Mouse (Mus musculus) right cerebral cortex, postnatal 10 days (tissue): Measurements from ENCODE around the gene Usp22.
"Not testable (repeated sequence)": the region's sequence is repeated elsewhere in the genome, so short reads cannot be mapped to it uniquely, and the experiment has no call there.

Source experiments
- DNase-seq, 2 experiments: peaks; one replicate each; pipeline ENCODE4 v3.0.0; 2021; ENCODE audit warnings: low spot score in 2 of 2

The Usp22 gene

DNA sequence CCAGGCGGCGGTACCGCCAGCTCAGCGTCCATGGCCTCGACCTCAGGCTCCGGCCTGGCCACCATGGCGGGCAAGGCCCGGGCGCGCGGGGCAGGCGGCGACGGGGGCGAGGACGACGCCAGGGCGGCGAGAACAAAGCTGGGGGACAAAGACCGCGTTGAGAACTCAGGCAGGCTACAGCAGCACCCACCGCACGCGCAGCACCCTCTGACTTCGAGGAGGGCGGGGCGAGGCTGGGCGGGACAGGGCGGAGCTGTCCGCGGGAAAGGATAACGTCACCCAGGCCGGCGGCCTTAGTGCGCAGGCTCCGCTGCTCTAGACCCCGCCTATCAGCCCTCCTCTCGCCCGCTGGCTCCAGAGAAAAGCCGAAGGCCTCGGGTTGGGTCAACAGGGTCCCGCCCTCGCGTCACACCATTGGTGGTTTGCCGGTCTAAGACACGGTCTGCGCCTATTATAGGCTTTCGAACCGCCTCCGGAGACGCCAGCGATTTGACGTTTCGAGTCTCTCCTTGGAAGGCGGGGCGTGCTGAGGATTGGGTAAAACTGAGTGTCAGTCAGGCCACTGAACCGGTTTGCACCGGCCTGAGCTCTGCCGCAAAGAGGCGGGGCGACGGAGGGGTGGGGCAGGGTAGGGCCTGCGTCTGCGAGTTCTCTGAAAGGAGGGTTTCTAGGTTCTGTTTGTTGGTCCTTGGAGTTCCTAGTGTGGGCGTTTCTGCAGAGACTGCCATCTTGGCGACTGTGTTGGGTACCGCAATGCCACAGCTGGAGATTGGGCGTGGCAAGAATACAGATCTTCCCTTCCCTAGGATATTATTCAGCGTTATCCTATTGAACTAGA lies at the start of gene Usp22:
Gene Usp22, minus strand, starts transcription at position 235 of the 838 bp plus-strand sequence.
- DNase-seq, result peak; percentile 100

DNA sequence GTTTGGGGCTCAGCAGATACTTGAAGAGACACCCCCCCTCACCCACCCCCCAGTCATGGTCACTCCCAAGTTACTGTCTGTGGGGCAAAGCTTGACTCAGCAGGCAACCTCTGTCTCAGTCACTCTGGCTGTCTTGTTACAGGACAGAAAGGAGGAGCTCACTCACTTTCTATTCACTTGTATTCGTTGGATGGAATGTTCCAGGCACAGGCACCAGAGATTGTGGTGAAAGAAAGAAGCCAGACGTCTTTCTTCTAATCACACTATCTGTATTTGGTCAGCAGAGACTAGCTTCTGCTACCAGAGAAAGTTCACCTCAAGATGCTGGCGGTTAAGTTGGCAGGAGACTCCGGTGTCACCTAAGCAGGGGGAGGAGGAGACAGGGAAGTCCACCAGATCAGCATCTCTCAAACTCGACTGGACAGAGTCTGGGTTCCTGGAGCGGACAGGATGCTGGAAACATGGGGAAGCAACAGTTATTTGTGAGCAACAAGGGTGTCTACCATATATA lies 49.4 kb upstream of the Usp22 start:
- DNase-seq, result no peak

DNA sequence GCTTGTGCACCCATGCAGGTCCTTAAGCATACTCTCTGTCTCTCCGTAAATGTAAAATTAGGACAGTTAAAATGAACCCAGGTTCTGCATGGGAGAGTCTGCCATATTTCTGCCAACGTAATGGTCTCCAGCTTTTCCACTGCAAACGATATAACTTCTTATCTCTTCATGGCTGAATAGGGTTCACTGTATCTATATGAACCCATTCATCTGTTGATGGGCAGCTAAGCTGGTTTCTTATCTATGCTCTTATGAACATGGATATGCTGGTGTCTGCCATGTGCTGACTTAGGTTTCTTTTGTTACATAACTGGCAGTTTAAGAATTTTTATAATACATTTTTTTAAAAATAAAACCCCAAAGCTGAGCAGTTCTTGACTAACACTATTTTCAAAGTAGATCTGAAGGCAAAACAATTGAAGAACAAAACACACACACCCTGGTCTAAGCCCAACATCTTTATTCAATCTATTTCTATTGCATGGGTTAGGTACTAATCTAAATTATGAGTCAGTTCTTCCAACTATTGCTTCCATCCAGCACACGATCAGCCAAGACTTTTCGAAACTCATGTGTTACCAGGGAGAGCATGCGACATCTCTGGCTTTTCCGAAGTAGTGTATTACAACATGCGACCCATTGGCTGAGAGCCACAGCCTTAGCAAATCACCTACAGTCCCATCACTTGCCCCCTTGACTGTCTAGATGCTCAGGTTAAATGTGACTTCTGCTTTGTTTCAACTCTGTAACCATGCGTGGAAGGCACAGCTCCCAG lies 48.3 kb upstream of the Usp22 start:
- DNase-seq, result no peak

GRCm38 (mm10) chr11:61222007-61222406 lies 47.2 kb upstream of the Usp22 start:
- no peak for DNase-seq

DNA sequence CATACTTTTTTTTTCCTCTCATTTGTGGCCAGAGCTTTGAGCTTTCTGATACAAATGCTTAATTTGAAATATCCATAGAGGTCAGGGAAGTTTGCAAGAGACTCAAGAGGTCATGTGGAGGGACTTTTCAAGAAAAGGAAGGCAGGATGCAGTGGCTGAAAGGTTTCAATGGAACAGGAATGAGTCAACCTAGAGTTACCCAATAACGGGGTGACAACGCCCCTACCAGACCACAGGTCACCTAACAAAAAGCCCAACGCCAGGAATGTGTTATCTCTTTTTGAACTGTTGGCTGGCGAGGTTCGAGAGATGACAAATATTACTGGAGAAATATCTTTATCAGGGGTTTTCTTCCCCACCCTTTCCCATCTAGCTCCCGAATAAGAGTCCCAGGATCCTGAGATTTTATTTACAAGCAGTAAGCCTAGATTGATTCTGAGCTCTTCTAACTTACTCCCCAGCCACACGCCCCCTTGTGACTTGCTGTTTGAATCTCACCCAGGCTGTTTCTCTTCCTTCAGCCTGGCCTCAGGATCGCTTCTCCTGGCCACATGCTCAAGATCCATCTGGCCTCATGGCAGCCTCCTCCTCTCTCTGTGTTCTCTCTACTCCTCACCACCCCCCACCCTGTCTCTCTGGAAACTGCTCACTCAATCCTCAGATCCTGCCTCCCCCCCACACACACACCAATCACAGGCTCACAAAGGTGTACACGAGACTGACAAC lies 45.5 kb upstream of the Usp22 start:
- DNase-seq, result peak; percentile 45 to 55

DNA sequence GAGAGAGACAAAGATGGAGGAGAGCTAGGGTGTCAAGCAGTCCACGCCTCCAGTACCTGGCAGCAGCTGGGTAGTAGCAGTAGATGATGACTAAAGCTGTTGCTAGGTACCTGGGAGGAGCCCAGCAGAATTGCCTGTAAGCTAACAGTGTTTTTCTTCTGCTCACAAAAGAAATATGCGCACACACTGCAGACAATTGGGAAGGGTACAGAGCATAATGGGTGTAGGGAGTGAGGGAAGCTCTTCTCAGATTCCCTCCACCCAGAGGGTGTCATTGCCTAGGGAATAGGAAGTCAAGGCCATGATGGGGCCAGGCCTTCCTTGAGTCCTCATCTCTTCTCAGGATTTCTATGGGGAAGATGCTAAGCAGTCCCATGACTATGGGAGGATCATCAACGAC lies 41.1 kb upstream of the Usp22 start:
- DNase-seq, result no peak

DNA sequence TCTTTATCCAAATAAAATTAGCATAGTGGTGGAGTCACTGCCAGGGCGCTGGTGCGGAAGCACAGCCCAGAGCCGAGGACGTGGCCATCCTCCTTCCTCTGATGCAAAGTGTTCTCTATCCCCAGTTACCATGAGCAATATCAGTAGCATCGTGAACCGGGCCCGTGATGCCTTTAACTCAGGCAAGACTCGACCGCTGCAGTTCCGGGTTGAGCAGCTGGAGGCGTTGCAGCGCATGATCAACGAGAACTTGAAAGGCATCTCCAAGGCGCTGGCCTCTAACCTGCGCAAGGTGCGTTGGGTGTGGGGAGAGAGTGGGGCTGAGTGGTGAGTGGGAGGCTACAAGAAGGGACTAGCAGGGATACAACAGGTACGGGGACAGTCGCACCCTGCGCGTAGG lies 37.2 kb upstream of the Usp22 start:
- DNase-seq, result no peak

- no peak for DNase-seq
Observed at GRCm38 (mm10) chr11:61208316-61208715, 33.5 kb upstream of the Usp22 start.

- DNase-seq, result no peak
Observed at GRCm38 (mm10) chr11:61207487-61208246, 32.8 kb upstream of the Usp22 start, which contains the start of gene Aldh3a1. Aldh3a1 (plus strand) TSS chr11:61207537.

DNA sequence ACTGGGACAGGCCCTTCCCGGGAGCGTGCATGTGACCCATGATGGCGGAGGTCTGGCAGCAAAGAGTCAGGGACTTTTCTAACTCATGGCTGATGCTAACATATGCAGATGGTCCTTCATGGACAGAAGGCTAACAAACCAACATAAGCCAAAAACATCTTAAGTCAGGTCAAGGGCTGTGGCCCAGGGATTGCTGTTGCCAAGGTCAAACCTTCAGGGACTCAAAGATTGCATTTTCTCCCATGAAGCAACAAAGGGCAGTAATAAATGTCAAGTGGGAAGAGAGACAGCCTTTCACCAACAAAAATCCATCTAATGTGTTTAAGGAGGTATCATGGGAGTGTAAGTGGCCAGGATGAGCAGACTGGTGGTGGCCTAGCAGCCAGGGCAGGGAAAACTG lies 31.3 kb upstream of the Usp22 start:
- DNase-seq, result no peak

DNA sequence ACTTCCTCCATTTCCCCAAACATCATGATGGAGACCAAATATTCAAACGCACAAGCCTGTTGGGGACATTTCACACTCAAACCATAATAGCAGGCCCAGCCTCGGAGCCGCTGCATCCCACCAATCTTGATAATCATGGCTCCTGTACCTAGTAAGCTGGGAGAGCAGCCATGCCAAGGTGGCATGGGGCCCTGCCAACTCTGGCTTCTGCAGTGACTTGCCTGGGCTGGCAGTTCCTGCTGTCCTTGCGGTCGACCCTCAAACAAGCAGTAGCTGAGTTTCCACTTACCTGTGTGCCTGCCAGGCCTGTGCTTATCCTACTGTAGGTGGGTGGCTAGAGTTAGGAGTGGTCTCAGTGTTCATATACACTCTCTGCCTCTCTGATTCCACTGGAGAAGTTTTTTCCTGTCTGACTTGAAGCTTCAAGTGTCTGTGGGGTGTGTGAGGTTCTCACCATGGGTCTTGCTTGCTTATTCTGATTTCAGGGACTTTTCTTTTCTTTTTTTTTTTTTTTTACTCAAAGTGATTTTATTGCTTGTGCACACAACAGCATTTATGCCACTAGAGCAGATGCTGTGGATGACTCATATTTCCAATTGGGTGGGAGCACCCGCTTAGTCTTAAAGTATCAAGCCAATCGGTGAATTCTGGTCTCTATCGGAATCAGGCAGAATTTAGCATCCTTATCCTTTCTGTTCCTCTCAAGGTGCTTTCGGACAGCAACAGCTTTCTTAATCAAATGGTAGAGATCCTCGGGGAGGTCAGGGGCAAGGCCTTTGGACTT lies 30.5 kb upstream of the Usp22 start:
- DNase-seq, result no peak

DNA sequence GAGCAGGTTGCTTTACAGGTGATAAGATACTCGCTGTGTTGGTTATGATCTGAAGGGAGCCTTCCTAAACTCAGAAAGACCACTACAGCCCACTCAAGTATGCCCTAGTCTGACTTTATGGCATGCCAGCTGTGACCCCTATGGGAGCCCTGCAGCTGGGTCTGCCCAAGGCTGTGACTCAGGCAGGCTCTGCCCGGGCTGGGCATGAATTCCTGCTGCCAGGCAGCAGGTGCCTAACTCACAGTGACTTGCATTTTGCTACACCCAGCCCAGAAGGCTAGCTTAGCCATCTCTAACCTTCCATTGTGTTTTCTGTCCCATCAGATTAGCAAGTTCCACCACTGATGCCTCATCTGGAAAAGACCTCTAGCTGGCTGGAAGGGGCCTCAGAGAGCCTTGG lies 28.0 kb upstream of the Usp22 start:
- no peak for DNase-seq

DNA sequence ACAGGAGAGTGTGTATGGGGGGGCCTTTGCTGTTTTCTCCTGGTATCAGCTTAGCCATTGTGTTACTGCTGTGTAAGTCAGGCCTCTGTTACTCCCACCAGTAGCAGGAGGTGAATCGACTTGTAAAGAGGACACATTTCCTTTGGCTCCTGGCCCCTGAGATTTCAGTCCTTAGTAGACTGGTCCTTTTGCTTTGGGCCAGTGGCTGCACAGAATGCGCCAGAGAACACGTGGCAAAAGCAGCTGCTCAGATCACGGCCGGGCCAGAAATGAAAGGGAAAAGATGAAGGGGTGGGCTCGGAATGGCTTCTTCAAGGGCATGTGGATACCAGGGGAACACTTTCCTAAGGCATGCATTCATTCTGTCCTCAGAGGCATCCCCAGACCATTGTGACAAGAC lies 27.3 kb upstream of the Usp22 start:
- no peak for DNase-seq

GRCm38 (mm10) chr11:61199620-61200362 lies 24.9 kb upstream of the Usp22 start:
- DNase-seq, result no peak

- no peak for DNase-seq
Observed at GRCm38 (mm10) chr11:61197935-61198334, 23.1 kb upstream of the Usp22 start.

- no peak for DNase-seq
Observed at GRCm38 (mm10) chr11:61196616-61197353, 21.9 kb upstream of the Usp22 start.

- DNase-seq, result peak; percentile 83 to 88
Observed at GRCm38 (mm10) chr11:61193392-61193791, 18.5 kb upstream of the Usp22 start.

DNA sequence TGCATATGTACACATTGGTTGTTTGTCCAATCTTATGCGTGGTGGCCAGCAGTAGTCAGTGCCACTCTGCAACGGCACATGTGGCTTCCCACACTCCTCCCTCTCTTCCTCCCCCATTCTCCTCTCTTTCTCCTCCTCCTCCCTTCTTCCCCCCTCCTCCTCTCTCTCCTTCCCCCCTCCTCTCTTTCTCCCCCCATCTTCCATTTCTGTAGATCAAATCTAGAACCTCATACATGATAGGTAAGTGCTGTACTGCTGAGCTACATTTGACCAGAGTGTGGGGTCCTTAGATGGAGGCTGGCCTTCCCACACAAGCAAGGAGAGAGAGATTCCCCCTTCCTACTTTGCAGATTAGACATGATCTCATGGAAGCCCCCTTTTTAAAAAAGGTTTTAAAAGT lies 17.9 kb upstream of the Usp22 start:
- no peak for DNase-seq

DNA sequence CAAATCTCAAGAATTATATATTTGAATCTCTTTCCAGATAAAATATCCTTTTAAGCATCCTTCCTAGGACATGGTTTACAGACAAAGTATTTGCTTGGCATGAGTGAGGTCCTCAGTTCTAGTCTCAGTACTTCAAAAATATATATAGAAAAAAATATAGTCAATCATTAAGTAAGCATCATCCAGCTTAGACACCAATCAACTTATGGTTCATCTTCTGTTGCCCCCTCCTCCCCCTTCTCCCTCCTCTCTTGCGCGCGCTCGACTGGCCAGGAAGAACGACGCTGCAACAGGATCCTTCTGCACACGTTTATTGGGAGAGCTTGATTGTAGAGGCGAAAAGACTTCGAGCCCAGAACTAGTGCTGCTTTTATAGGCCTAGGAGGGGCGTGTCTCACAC lies 17.3 kb upstream of the Usp22 start:
- DNase-seq, result not testable (repeated sequence)
